Mouse (Mus musculus): ENCODE results near the gene Mdk. TPM values are rescaled to one million over a fixed set of nuclear protein-coding genes. Genes with fewer than 3 reads are reported as not detected.

Mdk gene
- polyA plus RNA-seq, 1 experiment from 2014 or later, result 435 TPM

Small RNA genes within 50 kb of the gene (microRNA-seq; reads per million reads assigned to microRNA genes)
- gene Mir6999, result not detected

Other genes with a start within 250 kb of the Mdk start
- gene Atg13, start 221.7 kb downstream of the Mdk start, polyA plus RNA-seq (2014; fragmentation: Nextera tagmentation; extraction: Ambion mirVana), result 28.7 and 29.0 TPM in 2 replicates
- 9.9 and 12.7 TPM in 2 replicates for gene Harbi1, start 221.4 kb downstream of the Mdk start, polyA plus RNA-seq (2014; fragmentation: Nextera tagmentation; extraction: Ambion mirVana)
- 10.5 and 11.6 TPM in 2 replicates for gene Ambra1, start 202.2 kb downstream of the Mdk start, polyA plus RNA-seq (2014; fragmentation: Nextera tagmentation; extraction: Ambion mirVana)
- gene Chrm4, start 5.0 kb downstream of the Mdk start, polyA plus RNA-seq (2014; fragmentation: Nextera tagmentation; extraction: Ambion mirVana), result not detected in 2 replicates
- 2.8 and 3.5 TPM in 2 replicates for gene Gm9821, start 13.4 kb upstream of the Mdk start, polyA plus RNA-seq (2014; fragmentation: Nextera tagmentation; extraction: Ambion mirVana)
- 47.8 and 48.2 TPM in 2 replicates for gene Dgkz, start 43.6 kb upstream of the Mdk start, polyA plus RNA-seq (2014; fragmentation: Nextera tagmentation; extraction: Ambion mirVana)
- 8.8 and 10.2 TPM in 2 replicates for gene Creb3l1, start 92.2 kb upstream of the Mdk start, polyA plus RNA-seq (2014; fragmentation: Nextera tagmentation; extraction: Ambion mirVana)
- gene Phf21a, start 160.8 kb upstream of the Mdk start, polyA plus RNA-seq (2014; fragmentation: Nextera tagmentation; extraction: Ambion mirVana), result 17.7 and 20.2 TPM in 2 replicates

Data from heart, embryonic 14.5 days (tissue).